Comparison of ENCODE assay signal across 11 mouse cellular contexts in the genomic region with DNA sequence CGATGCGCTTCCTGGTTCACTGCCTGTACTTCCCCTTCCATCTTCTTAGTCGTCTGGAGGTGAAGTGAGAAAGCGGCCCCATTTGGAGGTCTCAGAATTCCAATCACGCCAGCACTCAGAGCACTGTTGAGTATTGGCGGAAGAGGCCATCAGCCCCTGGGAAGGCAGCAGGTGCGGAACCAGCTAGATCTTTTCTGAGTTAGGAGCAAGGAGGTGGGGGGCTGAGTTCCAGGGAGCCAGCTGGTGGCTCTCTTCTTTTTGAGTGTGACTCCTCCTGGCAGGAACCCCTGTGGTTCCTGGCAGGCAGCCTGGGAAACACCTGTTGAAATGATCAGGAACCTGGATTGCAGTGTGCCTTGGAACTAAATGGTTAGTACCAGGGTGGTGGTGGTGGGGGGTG.
DNase-seq lines count a peak whose midpoint lies in the region; TF ChIP-seq lines count a peak whose summit lies in the region.
"Had no signal": no experiment of that assay in that cellular context is flagged by ENCODE, and none has a peak within 500 bp of the region (broad histone marks: within the 10 kb centered on the region; RNA-seq: fewer than 3 reads in every experiment).

No protein-coding gene starts in this region.

- H3K4me1 ChIP-seq in ES-E14 (ENCODE audit: control insufficient read depth in 2 of 2, insufficient read depth in 2 of 2, low read length in 2 of 2, poor library complexity in 1 of 2), result peaks cover 0 to 1% of the 10 kb centered on the region in 2 experiments; a peak in 1 of 4 replicates

- peak overlapping the region in 1 of 2 experiments; percentile 17; a peak in 1 of 4 replicates for H3K4me3 ChIP-seq in ES-E14 (ENCODE audit: insufficient read depth in 1 of 2, low read depth in 1 of 2, low read length in 2 of 2, poor library complexity in 1 of 2, severe bottlenecking in 1 of 2)

- H3K36me3 ChIP-seq in ES-E14 (ENCODE audit: control insufficient read depth, insufficient read depth, low read length, poor library complexity, severe bottlenecking), result no peaks in the 10 kb centered on the region

- in situ Hi-C loops in ES-E14 (cut with MboI; ENCODE audit: low sequenced_read_pairs in 2 of 2, unreplicated experiment in 2 of 2), result no loop called here

- no peak overlapping the region for H3K9ac ChIP-seq in ES-E14 (ENCODE audit: insufficient read depth, low read depth, low read length, poor library complexity, severe bottlenecking)

- DNase-seq in cerebellum, postnatal 36 days, result peak; percentile 14 to 17
- no peak for DNase-seq in cerebellum, adult 8-10 months
- DNase-seq in left cerebral cortex, postnatal 4 days, result peak; percentile 80
- no peak for DNase-seq in left cerebral cortex, adult 11 months (ENCODE audit: low spot score)
- peak; percentile 45 for DNase-seq in ES-E14 (ENCODE audit: low read depth, low spot score)
- DNase-seq in gastrocnemius, postnatal 10 days, result peak; percentile 38
- DNase-seq in urinary bladder, postnatal 25 days (ENCODE audit: low spot score), result no peak
- DNase-seq in yolk sac, embryonic 10.5 days (ENCODE audit: low spot score), result no peak
- DNase-seq: B cell, adult 2 months; heart, postnatal 36 days; kidney, adult 8-10 months had no signal

- H3K27ac ChIP-seq in ES-E14 (ENCODE audit: insufficient read depth, low read depth, low read length, poor library complexity, severe bottlenecking), result no peak overlapping the region

- intact Hi-C loops in left cerebral cortex, postnatal 4 days (cut with DNase I), result no loop called here

- no peaks in the 10 kb centered on the region for H3K9me3 ChIP-seq in ES-E14 (ENCODE audit: control insufficient read depth, insufficient read depth, low read depth, low read length)

TF ChIP-seq in ES-E14, 5 proteins besides CTCF, POLR2A, EP300 and RAD21:
- TF ChIP-seq ZNF384 (IDR thresholded peaks at IDR 0.05; ENCODE audit: low read depth, low read length), result no peak
- no peak for TF ChIP-seq CHD2 (IDR thresholded peaks at IDR 0.05; ENCODE audit: low read depth, low read length)
- TF ChIP-seq HCFC1 (IDR thresholded peaks at IDR 0.05; ENCODE audit: borderline replicate concordance, insufficient read depth, low read length), result no peak
- TF ChIP-seq MAFK (IDR thresholded peaks at IDR 0.05; ENCODE audit: insufficient read depth, low read depth, low read length), result no peak
- TF ChIP-seq ZC3H11A (IDR thresholded peaks at IDR 0.05; ENCODE audit: borderline replicate concordance, low read depth, low read length), result no peak

Comparison
In these comparisons a context has a peak if more than half of its experiments do, and no peak if none do; other contexts are left out.
1. DNase-seq: peak in cerebellum, postnatal 36 days (2 of 2), left cerebral cortex, postnatal 4 days (single experiment), ES-E14 (single experiment) and gastrocnemius, postnatal 10 days (single experiment); none in cerebellum, adult 8-10 months (single experiment), left cerebral cortex, adult 11 months (single experiment), urinary bladder, postnatal 25 days (single experiment) and yolk sac, embryonic 10.5 days (single experiment).